Mouse (Mus musculus): Measurements from ENCODE around the gene Pigu. TPM values are rescaled to one million over a fixed set of nuclear protein-coding genes. Genes with fewer than 3 reads are reported as not detected.

Gene Pigu
- total RNA-seq, 2 experiments from 2014 or later = 22.2 to 24.0 TPM

DNA sequence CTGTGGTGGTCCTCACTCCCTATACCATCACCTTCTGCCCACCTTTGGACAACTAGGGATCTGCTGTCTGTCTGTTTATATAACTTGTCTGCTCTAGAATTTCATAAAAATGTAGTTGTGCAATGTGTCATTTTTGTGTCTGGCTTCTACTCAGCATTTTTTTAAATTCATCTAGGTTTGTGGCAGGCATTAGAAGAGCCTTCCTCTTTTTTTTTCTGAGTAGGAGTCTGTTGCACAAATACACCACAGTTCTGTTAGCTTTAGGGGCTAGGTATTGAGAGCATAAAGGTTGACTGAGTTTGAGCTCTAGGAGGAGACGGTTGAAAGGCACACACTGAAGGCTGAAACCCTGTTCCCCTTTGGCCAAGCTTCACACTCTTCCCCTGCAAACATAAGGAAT is 16.1 kb upstream of the Pigu start:
- intact Hi-C loops (cut with DNase I; ENCODE audit: low total_unique reads) = no loop called here
- DNase-seq = no peak

GRCm38 (mm10) chr2:155372451-155372850 is 15.2 kb upstream of the Pigu start:
- DNase-seq = no peak
- intact Hi-C loops (cut with DNase I; ENCODE audit: low total_unique reads) = no loop called here

DNA sequence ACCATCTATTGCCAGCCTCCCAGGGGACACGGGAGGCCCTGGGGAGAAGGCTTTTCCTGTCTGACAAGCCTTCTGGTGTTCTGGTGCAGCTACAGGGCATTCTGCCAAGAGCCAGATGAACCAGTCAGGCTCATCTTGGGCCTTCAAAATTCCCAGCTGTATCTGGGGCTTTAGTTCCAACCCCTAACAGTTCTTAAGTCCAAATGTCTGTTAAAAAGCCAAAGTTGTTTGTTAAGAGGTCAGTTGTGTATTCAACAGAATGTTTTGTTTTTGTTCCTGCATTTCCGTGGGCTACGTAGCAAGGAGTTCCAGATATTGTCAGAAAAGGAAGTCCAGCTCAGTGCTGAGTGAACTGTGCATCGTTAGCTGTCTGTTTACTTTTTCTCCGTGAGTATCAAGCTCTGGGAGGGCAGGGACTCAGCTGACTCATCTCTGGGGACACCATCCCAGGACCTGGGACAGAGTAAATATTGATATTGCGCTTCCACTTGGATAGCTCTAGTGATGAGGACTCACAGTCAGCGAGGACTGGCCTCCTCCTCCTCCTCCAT is 12.2 kb upstream of the Pigu start:
- DNase-seq = peak; percentile 64
- intact Hi-C loops (cut with DNase I; ENCODE audit: low total_unique reads) = no loop called here

DNA sequence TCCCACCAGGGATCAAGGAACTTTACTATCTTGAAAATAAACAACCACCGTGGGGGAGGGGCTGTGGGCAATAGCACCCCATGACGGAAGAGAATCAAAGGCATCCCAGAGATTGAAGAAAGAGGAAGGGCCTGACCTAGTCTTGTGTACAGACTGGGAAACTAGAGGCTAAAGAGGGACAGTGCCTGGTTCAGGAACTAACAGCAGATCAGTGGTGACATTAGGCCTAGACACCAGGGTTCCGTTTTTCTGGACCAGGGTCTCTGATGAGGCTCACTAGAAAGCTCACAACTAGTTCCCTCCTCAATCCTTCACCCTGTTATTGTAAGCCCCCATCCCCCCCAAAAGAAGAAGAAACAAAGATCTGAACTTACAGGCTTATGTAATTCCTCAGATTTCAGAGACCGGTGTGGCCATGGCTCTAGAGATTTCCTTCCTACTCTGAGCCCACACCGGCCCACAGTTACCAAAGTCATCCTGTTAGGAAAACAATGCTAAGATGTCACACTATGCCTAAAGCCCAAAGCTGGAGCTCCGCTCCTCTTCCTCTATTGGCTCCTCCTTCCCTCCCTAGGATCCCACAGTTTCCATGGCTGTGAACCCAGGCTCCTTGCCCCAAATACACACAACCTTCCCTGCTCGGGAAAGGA is 10.5 kb upstream of the Pigu start:
- no peak for DNase-seq
- intact Hi-C loops (cut with DNase I; ENCODE audit: low total_unique reads) = no loop called here

- intact Hi-C loops (cut with DNase I; ENCODE audit: low total_unique reads) = no loop called here
- no peak for DNase-seq
Measured at GRCm38 (mm10) chr2:155357686-155358399, 613 bp upstream of the Pigu start.

GRCm38 (mm10) chr2:155354402-155354801 is 2.8 kb downstream of the Pigu start:
- intact Hi-C loops (cut with DNase I; ENCODE audit: low total_unique reads) = no loop called here
- DNase-seq = no peak

DNA sequence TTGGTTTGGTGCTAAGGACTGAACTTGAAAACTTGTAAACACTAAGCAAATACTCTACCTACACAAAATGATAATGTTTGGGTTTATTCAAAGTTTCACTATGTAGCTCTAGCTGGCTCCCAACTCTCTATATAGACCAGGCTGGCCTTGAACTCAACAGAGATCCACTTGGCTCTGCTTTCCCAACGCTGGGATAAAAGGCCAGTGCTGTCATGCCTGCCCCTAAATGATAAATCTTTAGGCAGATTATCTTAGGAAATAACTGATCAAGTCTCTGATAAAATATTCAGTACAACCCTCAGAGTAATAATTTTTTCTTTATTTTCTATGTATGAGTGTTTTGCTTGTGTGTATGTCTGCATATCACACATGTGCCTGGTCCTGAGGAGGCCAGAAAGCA is 10.6 kb downstream of the Pigu start:
- intact Hi-C loops (cut with DNase I; ENCODE audit: low total_unique reads) = no loop called here
- no peak for DNase-seq

GRCm38 (mm10) chr2:155340166-155340565 is 17.1 kb downstream of the Pigu start:
- intact Hi-C loops (cut with DNase I; ENCODE audit: low total_unique reads) = no loop called here
- no peak for DNase-seq

- intact Hi-C loops (cut with DNase I; ENCODE audit: low total_unique reads) = no loop called here
- no peak for DNase-seq
Measured at GRCm38 (mm10) chr2:155336254-155336653, 21.0 kb downstream of the Pigu start.

DNA sequence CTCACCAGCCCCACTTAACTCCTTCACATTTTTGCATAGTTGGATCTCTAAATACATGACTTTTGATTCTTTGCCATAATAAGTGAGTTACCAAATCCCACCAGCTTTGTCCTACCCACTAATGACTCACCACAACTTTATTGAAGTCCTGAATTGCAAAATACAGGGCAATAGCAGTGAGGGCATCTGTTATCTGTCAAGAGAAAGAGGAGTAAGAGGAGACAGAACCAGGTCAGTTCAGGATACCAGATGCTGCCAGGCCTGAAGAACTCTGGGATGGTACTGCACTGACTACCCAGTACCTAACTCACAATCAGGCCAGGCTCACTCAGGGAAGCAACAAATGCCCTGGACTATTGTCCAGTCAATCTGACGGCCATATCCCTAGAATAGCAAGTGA is 22.0 kb downstream of the Pigu start:
- intact Hi-C loops (cut with DNase I; ENCODE audit: low total_unique reads) = no loop called here
- DNase-seq = no peak

DNA sequence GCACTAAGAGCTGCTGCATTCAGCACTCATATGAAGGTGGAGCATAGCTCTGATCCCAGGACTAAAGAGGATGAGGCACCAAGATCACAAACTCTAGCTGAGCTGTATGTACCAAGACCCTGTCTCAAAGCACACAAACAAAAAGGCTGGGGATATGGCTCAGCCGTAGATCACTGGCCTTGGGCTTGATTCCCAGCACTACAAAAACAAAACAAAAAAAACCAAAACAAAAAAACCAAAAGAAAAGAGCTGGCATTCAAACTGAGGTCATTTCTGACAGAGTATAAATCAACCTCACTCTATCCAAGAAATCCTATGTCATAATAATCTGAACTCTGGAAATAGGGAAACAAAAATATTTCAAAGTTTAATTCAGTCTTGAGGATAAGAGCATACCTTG is 23.8 kb downstream of the Pigu start:
- intact Hi-C loops (cut with DNase I; ENCODE audit: low total_unique reads) = no loop called here
- no peak for DNase-seq

- intact Hi-C loops (cut with DNase I; ENCODE audit: low total_unique reads) = no loop called here
- DNase-seq = no peak
Measured at GRCm38 (mm10) chr2:155331351-155331750, 25.9 kb downstream of the Pigu start.

DNA sequence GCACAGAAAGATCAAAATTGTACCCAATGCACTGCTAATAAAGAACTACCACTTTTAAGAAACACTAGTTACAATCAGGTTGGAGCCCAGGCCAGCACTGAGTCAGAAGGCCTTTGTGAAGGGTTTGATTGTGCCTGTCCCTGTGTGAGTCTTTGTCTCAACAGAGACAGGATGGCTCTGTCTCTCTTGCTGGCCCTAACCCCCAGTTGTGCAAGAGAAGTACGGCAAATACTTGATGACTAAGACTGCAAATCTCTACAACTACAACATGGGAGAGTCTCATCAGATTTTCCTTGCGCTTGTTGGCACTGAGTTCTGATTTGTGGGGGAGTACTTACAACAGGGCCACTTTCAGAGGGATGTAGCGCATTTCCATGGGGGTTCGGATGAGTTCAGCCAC is 26.4 kb downstream of the Pigu start:
- intact Hi-C loops (cut with DNase I; ENCODE audit: low total_unique reads) = no loop called here

DNA sequence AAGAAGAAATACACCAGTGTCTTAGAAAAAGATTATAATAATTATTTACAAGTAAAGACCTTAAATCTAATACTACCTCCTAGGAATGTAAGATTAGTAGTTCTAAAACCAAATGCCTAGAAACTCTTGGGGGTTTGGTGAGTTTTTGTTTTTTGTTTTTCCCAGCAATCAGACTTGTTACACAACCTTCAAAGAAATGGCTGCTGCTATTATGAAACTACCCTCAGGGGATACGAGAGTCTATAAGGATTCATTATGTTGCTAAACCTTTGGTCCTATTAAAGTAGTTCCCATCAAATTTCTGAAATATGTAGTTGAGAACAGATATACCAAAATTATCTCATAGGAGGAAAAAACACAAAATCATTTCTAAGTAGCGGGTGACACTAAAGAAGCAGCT is 27.5 kb downstream of the Pigu start:
- intact Hi-C loops (cut with DNase I; ENCODE audit: low total_unique reads) = no loop called here
- DNase-seq = no peak

More for the DNA sequence above, 26.4 kb downstream of the Pigu start:
- no peak for DNase-seq

DNA sequence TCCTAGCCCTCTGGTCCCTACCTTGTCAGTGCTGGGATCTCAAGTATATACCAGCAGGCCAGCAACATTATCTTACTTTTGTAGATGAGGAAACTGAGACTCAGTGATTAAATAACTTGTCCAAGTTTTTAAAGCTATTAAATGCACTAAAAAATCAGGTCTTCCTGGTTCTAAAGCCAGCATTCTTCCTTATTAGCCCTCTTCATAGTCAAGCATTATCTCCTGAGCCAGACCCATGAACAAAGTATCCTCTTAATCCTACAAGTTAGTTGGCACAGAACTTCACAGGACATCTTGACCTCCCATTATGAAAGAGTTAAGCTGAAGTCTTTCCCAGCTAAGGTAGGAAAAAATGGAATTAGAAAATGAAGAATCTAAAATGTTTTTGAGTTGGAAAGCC is 28.3 kb downstream of the Pigu start:
- intact Hi-C loops (cut with DNase I; ENCODE audit: low total_unique reads) = no loop called here
- no peak for DNase-seq

GRCm38 (mm10) chr2:155327906-155328305 is 29.3 kb downstream of the Pigu start:
- intact Hi-C loops (cut with DNase I; ENCODE audit: low total_unique reads) = no loop called here
- DNase-seq = no peak

GRCm38 (mm10) chr2:155326001-155326400 is 31.2 kb downstream of the Pigu start:
- intact Hi-C loops (cut with DNase I; ENCODE audit: low total_unique reads) = no loop called here

GRCm38 (mm10) chr2:155320596-155320995 is 36.6 kb downstream of the Pigu start:
- intact Hi-C loops (cut with DNase I; ENCODE audit: low total_unique reads) = no loop called here
- no peak for DNase-seq

More at GRCm38 (mm10) chr2:155326001-155326400, 31.2 kb downstream of the Pigu start:
- DNase-seq = no peak

GRCm38 (mm10) chr2:155318618-155319017 is 38.6 kb downstream of the Pigu start:
- intact Hi-C loops (cut with DNase I; ENCODE audit: low total_unique reads) = no loop called here
- DNase-seq = no peak

DNA sequence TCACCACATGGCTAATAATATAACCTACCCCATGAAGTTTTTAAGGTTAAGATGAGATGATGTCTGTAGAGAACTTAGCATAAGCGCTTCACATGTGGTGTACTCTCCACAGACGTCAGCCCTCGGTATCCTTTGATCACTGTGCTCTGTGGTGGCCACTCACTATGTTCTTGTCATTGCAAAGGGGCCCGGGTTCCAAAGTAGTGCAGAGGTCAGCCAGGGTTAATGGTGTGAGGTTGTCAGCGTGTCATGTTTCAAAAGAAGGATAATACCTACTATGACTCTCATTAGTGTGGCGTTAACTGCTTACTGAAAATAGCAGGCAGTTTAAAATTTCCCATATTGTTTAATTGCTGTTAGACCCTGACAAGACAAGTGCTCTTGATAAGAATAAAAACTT is 43.6 kb downstream of the Pigu start:
- intact Hi-C loops (cut with DNase I; ENCODE audit: low total_unique reads) = no loop called here
- no peak for DNase-seq

DNA sequence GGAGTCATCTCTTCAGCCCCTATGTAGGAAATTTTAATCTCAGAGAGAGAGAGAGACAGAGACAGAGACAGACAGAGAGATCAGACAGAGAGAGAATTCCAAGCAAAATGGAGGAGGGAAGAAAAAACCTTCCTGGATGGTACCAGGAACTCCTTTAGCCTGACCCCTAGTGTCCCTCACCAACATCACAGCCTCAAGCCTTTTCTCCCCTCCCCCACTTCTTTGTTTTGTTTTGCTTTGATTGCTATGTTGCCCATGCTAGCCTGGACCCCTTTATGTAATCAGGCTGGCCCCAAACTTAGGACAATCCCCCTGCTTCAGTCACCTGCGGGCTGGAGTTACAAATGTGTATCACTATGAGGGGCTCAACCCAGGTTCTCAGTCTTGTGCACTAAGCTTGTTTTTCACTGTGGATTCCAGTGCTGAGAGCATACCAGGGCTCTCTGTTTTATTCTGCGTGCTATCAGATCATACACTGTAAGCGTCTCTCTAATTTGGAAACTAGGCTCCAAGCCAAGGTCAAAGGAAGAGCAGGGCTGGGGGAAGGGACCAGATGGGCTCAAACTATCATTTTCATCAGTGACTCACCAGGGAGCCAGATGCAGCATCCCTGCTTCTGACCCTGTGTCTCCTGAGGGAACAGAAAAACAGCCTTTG is 48.2 kb downstream of the Pigu start:
- intact Hi-C loops (cut with DNase I; ENCODE audit: low total_unique reads) = no loop called here
- DNase-seq = peak; percentile 50
